In genomic region chr9:27011572-27011971, GRCm38 (mm10) we compare ENCODE assay signal across 16 mouse cellular contexts.
"Had no signal": no experiment of that assay in that cellular context is flagged by ENCODE, and none has a peak within 500 bp of the region (broad histone marks: within the 10 kb centered on the region; RNA-seq: fewer than 3 reads in every experiment).

No protein-coding gene starts in this region.

- H3K27me3 ChIP-seq: neural tube, embryonic 13.5 days; neural tube, embryonic 15.5 days; stomach, embryonic 15.5 days had no signal

- H3K4me1 ChIP-seq: neural tube, embryonic 13.5 days; neural tube, embryonic 15.5 days; stomach, embryonic 15.5 days had no signal

- H3K4me3 ChIP-seq: neural tube, embryonic 13.5 days; neural tube, embryonic 15.5 days; stomach, embryonic 15.5 days had no signal

- H3K27ac ChIP-seq: neural tube, embryonic 13.5 days; neural tube, embryonic 15.5 days; stomach, embryonic 15.5 days; stomach, postnatal 0 days had no signal

- H3K9ac ChIP-seq: neural tube, embryonic 13.5 days; neural tube, embryonic 15.5 days; stomach, embryonic 15.5 days had no signal

- DNase-seq: retina, postnatal 1 day; right cerebral cortex, adult 18-20 months; right cerebral cortex, postnatal 14 days; right cerebral cortex, postnatal 25 days; right cerebral cortex, postnatal 4 days; spleen, adult 18-20 months; thymus, adult 18-20 months; thymus, adult 2 months; thymus, postnatal 14 days; thymus, postnatal 25 days; thymus, postnatal 36 days; thymus, postnatal 4 days had no signal

- H3K4me2 ChIP-seq: neural tube, embryonic 13.5 days; neural tube, embryonic 15.5 days; stomach, embryonic 15.5 days had no signal

- H3K9me3 ChIP-seq: neural tube, embryonic 13.5 days; neural tube, embryonic 15.5 days; stomach, embryonic 15.5 days had no signal
